Mouse (Mus musculus) liver, embryonic 12.5 days (tissue): ENCODE measurements around the gene Bpifc. TPM values are rescaled to one million over a fixed set of nuclear protein-coding genes. Genes with fewer than 3 reads are reported as not detected.

ENCODE experiments used
- ATAC-seq: fragments of 200-750 bp; cut with Nextera tagmentation; 2 replicates; pipeline ENCODE4 v1.8.0; 2017; ENCODE audit warnings: moderate number of reproducible peaks, mild to moderate bottlenecking, moderate library complexity
- H3K27ac ChIP-seq: fragments of 300-500 bp; sonication (generic); 2 replicates; pipeline ENCODE4 v1.5.1; 2016; ENCODE audit warnings: mild to moderate bottlenecking
- H3K27me3 ChIP-seq: fragments of 300-500 bp; sonication (generic); replicated peaks from 2 replicates; pipeline ENCODE4 v1.6.1; 2016; ENCODE audit warnings: mild to moderate bottlenecking, moderate library complexity
- H3K36me3 ChIP-seq: fragments of 300-500 bp; sonication (generic); 2 replicates; pipeline ENCODE4 v1.6.1; 2016; ENCODE audit warnings: mild to moderate bottlenecking, moderate library complexity
- H3K4me1 ChIP-seq: fragments of 300-500 bp; sonication (generic); 2 replicates; pipeline ENCODE4 v1.6.1; 2016
- H3K4me2 ChIP-seq: fragments of 300-500 bp; sonication (generic); 2 replicates; pipeline ENCODE4 v1.6.1; 2016; ENCODE audit warnings: mild to moderate bottlenecking, moderate library complexity
- H3K4me3 ChIP-seq: fragments of 300-500 bp; sonication (generic); 2 replicates; pipeline ENCODE4 v1.5.1; 2016; ENCODE audit warnings: mild to moderate bottlenecking, moderate library complexity
- H3K9ac ChIP-seq: fragments of 300-500 bp; sonication (generic); 2 replicates; pipeline ENCODE4 v1.6.1; 2016; ENCODE audit warnings: mild to moderate bottlenecking, moderate library complexity
- H3K9me3 ChIP-seq: fragments of 300-500 bp; sonication (generic); replicated peaks from 2 replicates; pipeline ENCODE4 v1.6.1; 2016; ENCODE audit warnings: mild to moderate bottlenecking, moderate library complexity
- WGBS: fragments of 180-500 bp; shearing (Covaris S2); methylation state at CpG from one replicate; pipeline ENCODE4 v1.1.7; 2016; ENCODE audit not compliant: insufficient replicate concordance; 5-methylcytosine and 5-hydroxymethylcytosine counted together
- polyA plus RNA-seq: library from polyadenylated mRNA; unstranded; fragments of >200 nt; fragmentation: Nextera tagmentation; extraction: Ambion mirVana; gene quantifications from 2 replicates; pipeline ENCODE4 v1.2.1, GENCODE M21; 2016

Gene Bpifc
- not detected in 2 replicates for polyA plus RNA-seq

- no peak for ATAC-seq
Observed at GRCm38 (mm10) chr10:86011781-86012180, at the start of gene Bpifc. Bpifc (minus strand) TSS chr10:86011895.

GRCm38 (mm10) chr10:86060267-86060666, 48.6 kb upstream of the Bpifc start:
- Histone ChIP-seq H3K9me3 (no peaks in the 10 kb centered on the region), H3K27ac (no peak overlapping the region), H3K4me1 (no peaks in the 10 kb centered on the region), H3K9ac (no peak overlapping the region), H3K36me3 (no peaks in the 10 kb centered on the region; the same call in 1 of the 2 replicates), H3K27me3 (no peaks in the 10 kb centered on the region; the same call in 1 of the 2 replicates), H3K4me2 (no peak overlapping the region), H3K4me3 (no peak overlapping the region)
- ATAC-seq: no peak
- WGBS: 70% methylated on average over 3 of the region's 3 CpGs

More at GRCm38 (mm10) chr10:86011781-86012180, at the start of gene Bpifc:
- Histone ChIP-seq H3K9me3 (no peaks in the 10 kb centered on the region), H3K4me2 (no peak within 1 kb of the TSS), H3K36me3 (no peaks in the 10 kb centered on the region), H3K4me3 (no peak within 1 kb of the TSS), H3K9ac (no peak within 1 kb of the TSS), H3K4me1 (no peaks in the 10 kb centered on the region), H3K27me3 (0 out of 2 replicates have a peak, but pooled peaks cover 7% of the 10 kb centered on the region), H3K27ac (no peak within 1 kb of the TSS)
- 83% methylated on average over 2 of the region's 2 CpGs for WGBS

DNA sequence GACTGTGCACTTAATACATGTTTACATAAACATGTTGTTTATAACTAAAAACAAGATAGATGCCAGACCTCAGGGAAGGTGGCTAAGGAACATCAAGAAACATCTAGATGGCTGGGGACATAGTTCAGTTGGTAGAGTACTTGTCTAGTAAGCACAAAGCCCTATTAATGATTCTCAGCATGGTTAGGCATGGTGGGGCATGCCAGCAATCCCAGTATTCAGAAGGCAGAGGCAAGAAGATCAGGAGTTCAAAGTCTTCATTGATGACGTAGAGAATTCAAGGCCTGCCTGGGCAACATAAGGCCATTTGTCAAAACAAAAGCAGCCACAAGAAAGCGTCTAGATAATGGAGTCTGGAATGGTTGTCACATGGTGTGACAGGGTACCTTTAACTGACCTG, 46.0 kb upstream of the Bpifc start:
- Histone ChIP-seq H3K9me3 (no peaks in the 10 kb centered on the region), H3K4me3 (no peak overlapping the region), H3K4me2 (no peak overlapping the region), H3K4me1 (peaks cover 12% of the 10 kb centered on the region), H3K27me3 (no peaks in the 10 kb centered on the region; the same call in 1 of the 2 replicates), H3K9ac (no peak overlapping the region), H3K36me3 (peaks cover 22% of the 10 kb centered on the region), H3K27ac (no peak overlapping the region)
- ATAC-seq: no peak
- 75% methylated on average over 2 of the region's 2 CpGs for WGBS

- H3K27ac ChIP-seq: no peak overlapping the region
- 86% methylated on average over 11 of the region's 11 CpGs for WGBS
- H3K4me2 ChIP-seq: no peak overlapping the region
- H3K9me3 ChIP-seq: no peaks in the 10 kb centered on the region
- peaks cover 16% of the 10 kb centered on the region for H3K4me1 ChIP-seq
- H3K36me3 ChIP-seq: peaks cover 26% of the 10 kb centered on the region
- H3K27me3 ChIP-seq: no peaks in the 10 kb centered on the region
- ATAC-seq: no peak
- no peak overlapping the region for H3K9ac ChIP-seq
- H3K4me3 ChIP-seq: no peak overlapping the region
Observed at GRCm38 (mm10) chr10:86057286-86057685, 45.6 kb upstream of the Bpifc start.

GRCm38 (mm10) chr10:86056297-86056903, 44.7 kb upstream of the Bpifc start:
- no peak overlapping the region for H3K27ac ChIP-seq
- no peaks in the 10 kb centered on the region for H3K27me3 ChIP-seq
- no peaks in the 10 kb centered on the region for H3K9me3 ChIP-seq
- no peak overlapping the region for H3K4me2 ChIP-seq
- no peak overlapping the region for H3K9ac ChIP-seq
- peaks cover 25% of the 10 kb centered on the region for H3K4me1 ChIP-seq
- WGBS: 79% methylated on average over 8 of the region's 8 CpGs
- peaks cover 34% of the 10 kb centered on the region for H3K36me3 ChIP-seq
- no peak overlapping the region for H3K4me3 ChIP-seq
- ATAC-seq: no peak

- peak; percentile 81 for ATAC-seq
- H3K27me3 ChIP-seq: no peaks in the 10 kb centered on the region
- H3K36me3 ChIP-seq: peaks cover 68% of the 10 kb centered on the region
- no peak overlapping the region for H3K4me3 ChIP-seq
- H3K27ac ChIP-seq: peak overlapping the region; percentile 63
- H3K4me1 ChIP-seq: peaks cover 28% of the 10 kb centered on the region
- 46% methylated on average over 10 of the region's 10 CpGs for WGBS
- no peak overlapping the region for H3K4me2 ChIP-seq
- H3K9me3 ChIP-seq: no peaks in the 10 kb centered on the region
- 0 out of 2 replicates have a peak overlapping the region, but pooled peaks have one; percentile 10 for H3K9ac ChIP-seq
Observed at GRCm38 (mm10) chr10:86052818-86053522, 41.3 kb upstream of the Bpifc start.

DNA sequence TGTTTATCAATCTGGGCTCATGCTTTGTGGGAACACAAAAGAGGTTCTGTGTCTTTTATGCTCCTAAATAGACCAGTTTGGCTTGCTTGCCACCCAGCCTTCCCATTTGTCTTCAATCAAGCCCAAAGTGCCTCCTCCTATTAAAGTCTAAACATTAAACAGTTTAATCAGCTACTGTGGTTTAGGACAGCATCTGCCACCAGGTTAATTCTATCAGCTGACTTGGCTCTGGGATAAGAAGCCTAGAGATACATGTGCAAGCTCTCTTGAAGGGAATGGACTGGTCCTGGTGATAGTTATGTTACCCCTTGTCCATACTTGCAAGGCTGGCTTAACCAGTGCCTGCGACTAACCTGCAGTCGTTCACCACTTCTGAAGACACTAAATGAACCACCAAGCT, 38.8 kb upstream of the Bpifc start:
- 84% methylated on average over 2 of the region's 2 CpGs for WGBS
- H3K9ac ChIP-seq: no peak overlapping the region
- H3K9me3 ChIP-seq: no peaks in the 10 kb centered on the region
- peaks cover 91% of the 10 kb centered on the region for H3K36me3 ChIP-seq
- no peaks in the 10 kb centered on the region for H3K27me3 ChIP-seq
- no peak overlapping the region for H3K4me2 ChIP-seq
- peaks cover 28% of the 10 kb centered on the region for H3K4me1 ChIP-seq
- H3K27ac ChIP-seq: no peak overlapping the region
- no peak for ATAC-seq
- no peak overlapping the region for H3K4me3 ChIP-seq

DNA sequence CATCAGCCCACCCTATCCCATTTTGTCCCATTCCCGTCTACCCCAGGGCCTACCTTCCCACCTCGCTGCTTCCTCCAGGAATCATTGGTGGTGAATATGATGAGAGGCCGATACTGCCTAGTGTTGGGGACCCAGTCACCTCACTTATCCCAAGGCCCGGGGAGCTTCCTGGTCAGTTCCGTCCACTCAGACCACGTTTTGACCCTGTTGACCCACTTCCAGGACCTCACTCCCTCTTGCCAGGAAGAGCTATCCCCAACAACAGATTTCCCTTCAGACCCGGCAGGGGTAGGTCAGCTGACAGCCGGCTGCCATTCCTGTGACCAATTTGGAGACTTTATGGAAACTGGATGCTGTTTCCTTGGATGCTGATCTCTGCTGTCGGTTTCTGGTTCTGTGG, 36.1 kb upstream of the Bpifc start:
- Histone ChIP-seq H3K9me3 (no peaks in the 10 kb centered on the region), H3K4me2 (no peak overlapping the region), H3K9ac (no peak overlapping the region), H3K27me3 (no peaks in the 10 kb centered on the region), H3K4me3 (no peak overlapping the region), H3K4me1 (peaks cover 17% of the 10 kb centered on the region), H3K36me3 (peaks cover 97% of the 10 kb centered on the region), H3K27ac (no peak overlapping the region)
- 83% methylated on average over 9 of the region's 9 CpGs for WGBS
- ATAC-seq: no peak

- no peak overlapping the region for H3K9ac ChIP-seq
- no peak overlapping the region for H3K4me3 ChIP-seq
- no peak overlapping the region for H3K27ac ChIP-seq
- no peaks in the 10 kb centered on the region for H3K27me3 ChIP-seq
- 90% methylated on average over 1 of the region's 1 CpGs for WGBS
- no peak for ATAC-seq
- H3K9me3 ChIP-seq: no peaks in the 10 kb centered on the region
- peaks cover 96% of the 10 kb centered on the region for H3K36me3 ChIP-seq
- no peak overlapping the region for H3K4me2 ChIP-seq
- H3K4me1 ChIP-seq: 0 out of 2 replicates have a peak, but pooled peaks cover 3% of the 10 kb centered on the region
Observed at GRCm38 (mm10) chr10:86046371-86046770, 34.7 kb upstream of the Bpifc start.

DNA sequence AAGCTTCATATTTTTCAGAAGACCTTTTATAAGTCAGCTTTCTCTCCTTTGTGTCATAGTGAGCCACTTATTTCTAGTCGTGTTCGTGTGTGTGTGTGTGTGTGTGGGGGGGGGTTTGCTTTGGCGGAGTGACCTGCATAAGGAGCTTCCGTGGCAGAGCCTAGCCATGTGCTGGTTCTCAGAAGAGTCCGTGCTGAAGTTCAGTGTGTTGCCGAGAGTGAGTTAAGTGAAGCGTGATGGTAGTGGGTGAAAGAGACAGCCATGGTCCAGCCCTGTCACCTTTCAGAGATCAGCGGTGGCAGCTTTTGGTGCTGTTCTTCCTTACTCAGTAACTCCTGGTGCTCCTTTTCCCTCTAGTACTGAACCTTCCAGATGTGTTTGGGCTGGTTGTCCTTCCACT, 32.4 kb upstream of the Bpifc start:
- H3K9me3 ChIP-seq: no peaks in the 10 kb centered on the region
- no peaks in the 10 kb centered on the region for H3K27me3 ChIP-seq
- peaks cover 89% of the 10 kb centered on the region for H3K36me3 ChIP-seq
- no peak overlapping the region for H3K27ac ChIP-seq
- H3K4me2 ChIP-seq: no peak overlapping the region
- H3K4me3 ChIP-seq: no peak overlapping the region
- ATAC-seq: no peak
- H3K9ac ChIP-seq: no peak overlapping the region
- WGBS: 89% methylated on average over 8 of the region's 8 CpGs
- no peaks in the 10 kb centered on the region for H3K4me1 ChIP-seq

DNA sequence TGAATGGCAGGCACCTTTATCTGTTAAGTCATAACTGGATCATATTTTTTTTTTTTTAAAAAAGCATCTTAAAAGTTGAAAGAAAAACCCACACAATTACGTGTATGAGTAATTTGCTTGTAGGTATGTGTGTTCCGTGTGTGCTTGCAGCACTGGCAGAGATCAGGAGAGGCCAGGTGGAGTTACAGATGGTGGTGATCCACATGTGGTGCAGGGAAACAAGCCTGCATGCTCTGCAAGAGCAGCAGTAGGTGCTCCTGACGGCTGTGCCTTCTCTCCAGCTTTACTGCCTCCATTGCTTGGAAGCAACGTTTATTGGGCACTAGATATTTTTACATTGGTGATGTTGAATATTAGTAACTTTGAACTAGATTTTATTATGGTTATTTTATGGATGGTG, 32.0 kb upstream of the Bpifc start:
- Histone ChIP-seq H3K9ac (no peak overlapping the region), H3K27me3 (no peaks in the 10 kb centered on the region), H3K36me3 (peaks cover 89% of the 10 kb centered on the region), H3K4me2 (no peak overlapping the region), H3K9me3 (no peaks in the 10 kb centered on the region), H3K4me3 (no peak overlapping the region), H3K4me1 (no peaks in the 10 kb centered on the region), H3K27ac (no peak overlapping the region)
- ATAC-seq: no peak
- 89% methylated on average over 4 of the region's 4 CpGs for WGBS

DNA sequence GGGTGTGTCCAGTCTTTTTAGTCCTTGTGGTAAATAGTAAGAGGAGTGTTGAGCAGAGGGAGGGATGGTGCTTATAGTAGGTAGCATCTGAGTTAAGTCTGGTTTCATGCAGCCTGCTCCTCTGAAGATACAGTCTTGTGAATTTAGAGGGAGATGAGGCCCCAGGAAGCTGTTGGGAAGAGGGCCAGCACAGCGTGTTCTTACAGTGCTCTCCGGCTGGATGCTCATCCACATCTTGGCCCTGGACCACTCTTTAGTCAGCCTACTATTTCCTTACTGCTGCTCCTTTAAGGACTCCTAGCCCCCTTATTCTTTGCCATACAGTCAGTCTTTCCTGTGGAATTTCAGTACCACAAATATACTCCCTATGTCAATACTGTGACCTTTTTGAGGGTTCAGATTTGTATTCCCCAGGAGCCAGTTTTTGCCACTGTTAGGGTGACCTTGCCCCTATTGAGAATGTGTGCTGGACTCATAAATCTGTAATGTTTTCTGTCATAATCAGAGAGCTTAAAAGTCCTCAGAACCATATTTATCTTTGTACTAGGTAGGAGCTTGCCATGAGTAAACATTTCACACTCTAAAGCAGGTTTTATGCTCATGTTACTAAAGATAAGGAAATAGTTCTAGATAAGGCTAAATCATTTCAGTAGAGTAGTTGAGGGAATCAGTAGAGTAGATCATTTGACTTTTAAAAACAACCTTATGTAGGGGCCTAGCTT, 22.5 kb upstream of the Bpifc start:
- WGBS: 87% methylated on average over 2 of the region's 2 CpGs
- ATAC-seq: no peak
- no peaks in the 10 kb centered on the region for H3K9me3 ChIP-seq
- H3K27ac ChIP-seq: no peak overlapping the region
- no peaks in the 10 kb centered on the region for H3K27me3 ChIP-seq
- H3K4me2 ChIP-seq: no peak overlapping the region
- H3K4me3 ChIP-seq: no peak overlapping the region
- no peak overlapping the region for H3K9ac ChIP-seq
- peaks cover 10% of the 10 kb centered on the region; the same call in 1 of the 2 replicates for H3K4me1 ChIP-seq
- peaks cover 96% of the 10 kb centered on the region for H3K36me3 ChIP-seq
